Mouse (Mus musculus) liver, embryonic 13.5 days (tissue): ENCODE measurements at regions not wholly inside any gene's neighbourhood (a gene's known extent, or its start where the extent isn't known, plus 50 kb on each side); places are given as distances from the start of the nearest gene placed in this dataset.

Experiments
- ATAC-seq: fragments of 200-750 bp; cut with Nextera tagmentation; 2 replicates; pipeline ENCODE4 v1.8.0; 2017; ENCODE audit warnings: low read depth, mild to moderate bottlenecking, moderate number of reproducible peaks, moderate library complexity
- DNase-seq: peaks from one replicate; pipeline ENCODE4 v3.0.0; 2022
- H3K27ac ChIP-seq: fragments of 300-500 bp; sonication (generic); 2 replicates; pipeline ENCODE4 v1.5.1; 2015; ENCODE audit warnings: moderate library complexity, mild to moderate bottlenecking, inconsistent platforms
- H3K27me3 ChIP-seq: fragments of 300-500 bp; sonication (generic); 2 replicates; pipeline ENCODE4 v1.6.1; 2015; ENCODE audit warnings: mild to moderate bottlenecking, inconsistent platforms
- H3K36me3 ChIP-seq: fragments of 300-500 bp; sonication (generic); 2 replicates; pipeline ENCODE4 v1.6.1; 2015; ENCODE audit warnings: mild to moderate bottlenecking, inconsistent platforms
- H3K4me1 ChIP-seq: fragments of 300-500 bp; sonication (generic); replicated peaks from 2 replicates; pipeline ENCODE4 v1.6.1; 2015; ENCODE audit warnings: inconsistent platforms
- H3K4me2 ChIP-seq: fragments of 300-500 bp; sonication (generic); 2 replicates; pipeline ENCODE4 v1.6.1; 2015; ENCODE audit warnings: inconsistent platforms, mild to moderate bottlenecking, moderate library complexity
- H3K4me3 ChIP-seq: fragments of 300-500 bp; sonication (generic); replicated peaks from 2 replicates; pipeline ENCODE4 v1.5.1; 2015; ENCODE audit warnings: mild to moderate bottlenecking, inconsistent platforms
- H3K9ac ChIP-seq: fragments of 300-500 bp; sonication (generic); 2 replicates; pipeline ENCODE4 v1.6.1; 2015; ENCODE audit warnings: mild to moderate bottlenecking, inconsistent platforms
- H3K9me3 ChIP-seq: fragments of 300-500 bp; sonication (generic); replicated peaks from 2 replicates; pipeline ENCODE4 v1.6.1; 2016; ENCODE audit warnings: inconsistent platforms
- WGBS: fragments of 180-500 bp; shearing (Covaris S2); methylation state at CpG from one replicate; pipeline ENCODE4 v1.1.7; 2015; ENCODE audit not compliant: insufficient replicate concordance; 5-methylcytosine and 5-hydroxymethylcytosine counted together

GRCm38 (mm10) chr4:66622650-66623394, 204.6 kb upstream of the Tlr4 start:
- ATAC-seq (no peak), DNase-seq (no peak)
- no peaks in the 10 kb centered on the region for H3K27me3 ChIP-seq
- WGBS, result 50% methylated on average over 5 of the region's 5 CpGs
- H3K9me3 ChIP-seq, result no peaks in the 10 kb centered on the region
- no peaks in the 10 kb centered on the region for H3K4me1 ChIP-seq
- H3K27ac ChIP-seq, result no peak overlapping the region
- H3K36me3 ChIP-seq, result no peaks in the 10 kb centered on the region
- H3K9ac ChIP-seq, result no peak overlapping the region
- no peak overlapping the region for H3K4me2 ChIP-seq
- H3K4me3 ChIP-seq, result no peak overlapping the region

GRCm38 (mm10) chr4:66618811-66619440, 208.5 kb upstream of the Tlr4 start:
- Histone ChIP-seq H3K4me1 (no peaks in the 10 kb centered on the region), H3K4me3 (no peak overlapping the region), H3K27me3 (no peaks in the 10 kb centered on the region), H3K4me2 (no peak overlapping the region), H3K27ac (no peak overlapping the region), H3K9me3 (no peaks in the 10 kb centered on the region), H3K9ac (no peak overlapping the region), H3K36me3 (no peaks in the 10 kb centered on the region)
- DNase-seq (no peak), ATAC-seq (no peak)
- 34% methylated on average over 2 of the region's 2 CpGs for WGBS

- no peak for DNase-seq
- ATAC-seq, result no peak
- Histone ChIP-seq H3K27ac (no peak overlapping the region), H3K27me3 (no peaks in the 10 kb centered on the region), H3K4me3 (no peak overlapping the region), H3K36me3 (no peaks in the 10 kb centered on the region), H3K9me3 (no peaks in the 10 kb centered on the region), H3K9ac (no peak overlapping the region), H3K4me2 (no peak overlapping the region), H3K4me1 (no peaks in the 10 kb centered on the region)
- 72% methylated on average over 7 of the region's 7 CpGs for WGBS
Observed at GRCm38 (mm10) chr4:66617743-66618736, 209.3 kb upstream of the Tlr4 start.

GRCm38 (mm10) chr4:66617101-66617500, 210.3 kb upstream of the Tlr4 start:
- no peaks in the 10 kb centered on the region for H3K27me3 ChIP-seq
- no peak overlapping the region for H3K4me3 ChIP-seq
- no peak overlapping the region for H3K27ac ChIP-seq
- H3K36me3 ChIP-seq, result no peaks in the 10 kb centered on the region
- ATAC-seq, result no peak
- no peak for DNase-seq
- 29% methylated on average over 4 of the region's 4 CpGs for WGBS
- H3K9ac ChIP-seq, result no peak overlapping the region
- H3K4me2 ChIP-seq, result no peak overlapping the region
- no peaks in the 10 kb centered on the region for H3K4me1 ChIP-seq
- H3K9me3 ChIP-seq, result no peaks in the 10 kb centered on the region

- no peaks in the 10 kb centered on the region for H3K36me3 ChIP-seq
- no peak overlapping the region for H3K4me3 ChIP-seq
- no peaks in the 10 kb centered on the region for H3K4me1 ChIP-seq
- H3K9me3 ChIP-seq, result no peaks in the 10 kb centered on the region
- no peak for DNase-seq
- no peak for ATAC-seq
- H3K4me2 ChIP-seq, result no peak overlapping the region
- H3K9ac ChIP-seq, result no peak overlapping the region
- no peaks in the 10 kb centered on the region for H3K27me3 ChIP-seq
- no peak overlapping the region for H3K27ac ChIP-seq
Observed at GRCm38 (mm10) chr4:66604849-66605248, 200.4 kb upstream of the Astn2 start.

GRCm38 (mm10) chr4:66598737-66599136, 194.3 kb upstream of the Astn2 start:
- no peak overlapping the region for H3K4me2 ChIP-seq
- no peaks in the 10 kb centered on the region for H3K4me1 ChIP-seq
- H3K4me3 ChIP-seq, result no peak overlapping the region
- ATAC-seq (no peak), DNase-seq (no peak)
- H3K36me3 ChIP-seq, result no peaks in the 10 kb centered on the region
- no peak overlapping the region for H3K27ac ChIP-seq
- H3K9me3 ChIP-seq, result no peaks in the 10 kb centered on the region
- H3K27me3 ChIP-seq, result no peaks in the 10 kb centered on the region
- no peak overlapping the region for H3K9ac ChIP-seq
- 67% methylated on average over 1 of the region's 1 CpGs for WGBS

GRCm38 (mm10) chr4:66586647-66587046, 182.2 kb upstream of the Astn2 start:
- H3K4me1 ChIP-seq, result no peaks in the 10 kb centered on the region
- ATAC-seq (no peak), DNase-seq (no peak)
- no peak overlapping the region for H3K9ac ChIP-seq
- WGBS, result 60% methylated on average over 5 of the region's 5 CpGs
- H3K4me3 ChIP-seq, result no peak overlapping the region
- H3K36me3 ChIP-seq, result no peaks in the 10 kb centered on the region
- H3K9me3 ChIP-seq, result no peaks in the 10 kb centered on the region
- H3K27me3 ChIP-seq, result no peaks in the 10 kb centered on the region
- H3K4me2 ChIP-seq, result no peak overlapping the region
- no peak overlapping the region for H3K27ac ChIP-seq

GRCm38 (mm10) chr4:66586166-66586565, 181.8 kb upstream of the Astn2 start:
- no peaks in the 10 kb centered on the region for H3K36me3 ChIP-seq
- no peak overlapping the region for H3K27ac ChIP-seq
- no peaks in the 10 kb centered on the region for H3K9me3 ChIP-seq
- ATAC-seq, result no peak
- H3K4me2 ChIP-seq, result no peak overlapping the region
- 26% methylated on average over 3 of the region's 3 CpGs for WGBS
- no peak overlapping the region for H3K4me3 ChIP-seq
- no peaks in the 10 kb centered on the region for H3K27me3 ChIP-seq
- no peaks in the 10 kb centered on the region for H3K4me1 ChIP-seq
- no peak overlapping the region for H3K9ac ChIP-seq
- no peak for DNase-seq

GRCm38 (mm10) chr4:66556936-66557335, 152.5 kb upstream of the Astn2 start:
- Histone ChIP-seq H3K4me1 (no peaks in the 10 kb centered on the region), H3K9ac (no peak overlapping the region), H3K27me3 (no peaks in the 10 kb centered on the region), H3K9me3 (no peaks in the 10 kb centered on the region), H3K4me3 (no peak overlapping the region), H3K36me3 (no peaks in the 10 kb centered on the region), H3K27ac (no peak overlapping the region), H3K4me2 (no peak overlapping the region)
- no peak for DNase-seq
- ATAC-seq, result no peak

- Histone ChIP-seq H3K27ac (no peak overlapping the region), H3K4me2 (no peak overlapping the region), H3K9ac (no peak overlapping the region), H3K9me3 (no peaks in the 10 kb centered on the region), H3K4me3 (no peak overlapping the region), H3K36me3 (no peaks in the 10 kb centered on the region), H3K27me3 (no peaks in the 10 kb centered on the region), H3K4me1 (no peaks in the 10 kb centered on the region)
- DNase-seq, result no peak
- ATAC-seq, result no peak
- 62% methylated on average over 3 of the region's 3 CpGs for WGBS
Observed at GRCm38 (mm10) chr4:66550306-66551104, 146.1 kb upstream of the Astn2 start.
